Mouse (Mus musculus): Measurements from ENCODE around the gene Ksr1. TPM values are rescaled to one million over a fixed set of nuclear protein-coding genes. Genes with fewer than 3 reads are reported as not detected.

Gene Ksr1
- polyA plus RNA-seq, 1 experiment from 2014 or later, result 3.3 TPM

GRCm38 (mm10) chr11:79110446-79110845 lies 35.8 kb downstream of the Ksr1 start:
- ATAC-seq (replicated peaks; ENCODE audit: extremely low read depth, insufficient read depth, low FRiP score), result no peak
- 65% methylated on average over 4 of the region's 4 CpGs for WGBS
- no peak overlapping the region for H3K9ac ChIP-seq (ENCODE audit: low read length)

DNA sequence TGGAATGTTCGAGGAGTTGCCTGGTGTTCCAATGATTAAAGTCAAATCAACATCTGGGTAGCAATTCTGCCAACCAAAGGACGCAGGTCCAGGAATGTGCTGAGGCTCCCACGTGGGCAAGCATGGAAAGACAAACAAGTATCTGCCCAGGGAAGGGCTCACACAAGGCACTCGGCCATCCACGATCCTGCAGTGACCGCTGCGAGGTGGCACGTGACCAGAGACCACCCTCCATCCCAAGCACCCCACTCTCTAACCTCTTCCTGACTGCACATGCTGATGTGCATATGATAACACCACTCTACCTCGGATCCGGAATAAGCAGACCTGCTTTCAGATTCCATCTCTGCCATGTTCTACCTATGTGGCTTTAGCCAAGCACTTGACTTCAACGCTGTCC lies 38.3 kb downstream of the Ksr1 start:
- H3K4me3 ChIP-seq (ENCODE audit: low read length), result no peak overlapping the region
- no peak for ATAC-seq (replicated peaks; ENCODE audit: extremely low read depth, insufficient read depth, low FRiP score)
- H3K27ac ChIP-seq (ENCODE audit: low read length), result no peak overlapping the region
- H3K4me1 ChIP-seq (ENCODE audit: control insufficient read depth, insufficient read depth, low read length), result peaks cover 35% of the 10 kb centered on the region
- H3K36me3 ChIP-seq (ENCODE audit: control insufficient read depth, insufficient read depth), result no peaks in the 10 kb centered on the region
- no peaks in the 10 kb centered on the region for H3K27me3 ChIP-seq (ENCODE audit: control insufficient read depth, insufficient read depth, low read length)
- H3K9ac ChIP-seq (ENCODE audit: low read length), result no peak overlapping the region
- no peaks in the 10 kb centered on the region for H3K9me3 ChIP-seq (replicated peaks; ENCODE audit: control insufficient read depth, low read length)
- WGBS, result 78% methylated on average over 11 of the region's 11 CpGs
- H3K4me2 ChIP-seq (ENCODE audit: low read depth, low read length), result no peak overlapping the region

More at GRCm38 (mm10) chr11:79110446-79110845, 35.8 kb downstream of the Ksr1 start:
- no peaks in the 10 kb centered on the region for H3K36me3 ChIP-seq (ENCODE audit: control insufficient read depth, insufficient read depth)
- H3K27me3 ChIP-seq (ENCODE audit: control insufficient read depth, insufficient read depth, low read length), result no peaks in the 10 kb centered on the region
- H3K4me1 ChIP-seq (ENCODE audit: control insufficient read depth, insufficient read depth, low read length), result peaks cover 30% of the 10 kb centered on the region
- H3K9me3 ChIP-seq (replicated peaks; ENCODE audit: control insufficient read depth, low read length), result no peaks in the 10 kb centered on the region
- H3K4me3 ChIP-seq (ENCODE audit: low read length), result no peak overlapping the region
- no peak overlapping the region for H3K4me2 ChIP-seq (ENCODE audit: low read depth, low read length)
- H3K27ac ChIP-seq (ENCODE audit: low read length), result peak overlapping the region; percentile 6; the same call in 1 of the 2 replicates

DNA sequence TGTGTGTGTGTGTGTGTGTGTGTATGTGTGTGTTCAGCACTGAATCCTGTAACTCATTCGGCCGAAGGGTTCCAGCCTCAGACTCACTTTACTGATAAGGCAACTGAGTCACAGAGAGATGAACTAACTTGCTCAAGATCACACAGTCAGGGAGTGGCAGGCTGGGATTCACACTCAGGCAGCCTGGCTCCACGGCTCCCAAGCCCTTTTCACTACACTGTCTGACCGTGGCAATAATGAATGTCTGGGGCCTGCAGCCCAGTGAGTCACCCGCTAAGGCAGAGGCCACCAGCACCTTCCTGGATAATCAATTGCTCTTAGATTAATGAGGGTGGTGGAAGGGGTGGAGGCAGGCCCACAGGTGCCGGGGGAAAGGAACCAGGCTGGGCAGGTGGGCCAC lies 41.2 kb downstream of the Ksr1 start:
- H3K9me3 ChIP-seq (replicated peaks; ENCODE audit: control insufficient read depth, low read length), result no peaks in the 10 kb centered on the region
- no peaks in the 10 kb centered on the region for H3K36me3 ChIP-seq (ENCODE audit: control insufficient read depth, insufficient read depth)
- H3K27me3 ChIP-seq (ENCODE audit: control insufficient read depth, insufficient read depth, low read length), result no peaks in the 10 kb centered on the region
- peaks cover 24% of the 10 kb centered on the region for H3K4me1 ChIP-seq (ENCODE audit: control insufficient read depth, insufficient read depth, low read length)
- WGBS, result 79% methylated on average over 6 of the region's 6 CpGs
- no peak overlapping the region for H3K4me3 ChIP-seq (ENCODE audit: low read length)
- H3K4me2 ChIP-seq (ENCODE audit: low read depth, low read length), result no peak overlapping the region
- no peak overlapping the region for H3K27ac ChIP-seq (ENCODE audit: low read length)
- no peak for ATAC-seq (replicated peaks; ENCODE audit: extremely low read depth, insufficient read depth, low FRiP score)
- H3K9ac ChIP-seq (ENCODE audit: low read length), result no peak overlapping the region

DNA sequence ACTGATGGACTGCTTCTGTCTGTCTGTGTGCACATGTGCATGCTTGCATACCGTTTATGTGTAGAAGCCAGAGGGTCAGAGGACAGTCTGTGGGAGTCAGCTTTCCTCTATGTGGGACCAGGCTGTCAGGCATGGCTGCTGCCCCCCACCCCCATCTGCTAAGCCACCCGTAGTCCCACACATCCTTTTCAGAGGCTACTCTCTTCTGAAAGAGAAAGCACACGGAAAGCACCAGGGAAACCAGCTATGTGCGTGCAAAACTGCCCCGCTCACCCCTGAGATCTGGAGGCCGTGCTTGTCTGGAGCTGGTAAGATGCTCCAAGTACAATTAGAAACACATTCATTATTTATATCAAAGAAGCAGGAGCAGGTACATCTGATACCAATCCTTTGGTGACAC lies 41.7 kb downstream of the Ksr1 start:
- WGBS, result 79% methylated on average over 6 of the region's 6 CpGs
- H3K4me3 ChIP-seq (ENCODE audit: low read length), result no peak overlapping the region
- H3K9ac ChIP-seq (ENCODE audit: low read length), result no peak overlapping the region
- no peaks in the 10 kb centered on the region for H3K36me3 ChIP-seq (ENCODE audit: control insufficient read depth, insufficient read depth)
- no peak overlapping the region for H3K27ac ChIP-seq (ENCODE audit: low read length)
- no peaks in the 10 kb centered on the region for H3K9me3 ChIP-seq (replicated peaks; ENCODE audit: control insufficient read depth, low read length)
- no peak overlapping the region for H3K4me2 ChIP-seq (ENCODE audit: low read depth, low read length)
- H3K27me3 ChIP-seq (ENCODE audit: control insufficient read depth, insufficient read depth, low read length), result no peaks in the 10 kb centered on the region
- H3K4me1 ChIP-seq (ENCODE audit: control insufficient read depth, insufficient read depth, low read length), result peaks cover 21% of the 10 kb centered on the region
- no peak for ATAC-seq (replicated peaks; ENCODE audit: extremely low read depth, insufficient read depth, low FRiP score)

- Histone ChIP-seq H3K36me3 (ENCODE audit: control insufficient read depth, insufficient read depth) (no peaks in the 10 kb centered on the region), H3K27ac (ENCODE audit: low read length) (no peak overlapping the region), H3K9me3 (replicated peaks; ENCODE audit: control insufficient read depth, low read length) (no peaks in the 10 kb centered on the region), H3K4me2 (ENCODE audit: low read depth, low read length) (no peak overlapping the region), H3K4me3 (ENCODE audit: low read length) (no peak overlapping the region), H3K27me3 (ENCODE audit: control insufficient read depth, insufficient read depth, low read length) (no peaks in the 10 kb centered on the region), H3K4me1 (ENCODE audit: control insufficient read depth, insufficient read depth, low read length) (peaks cover 25% of the 10 kb centered on the region), H3K9ac (ENCODE audit: low read length) (no peak overlapping the region)
- WGBS, result 89% methylated on average over 11 of the region's 11 CpGs
- no peak for ATAC-seq (replicated peaks; ENCODE audit: extremely low read depth, insufficient read depth, low FRiP score)
These were observed 42.1 kb downstream of the Ksr1 start for GRCm38 (mm10) chr11:79104096-79104495.

DNA sequence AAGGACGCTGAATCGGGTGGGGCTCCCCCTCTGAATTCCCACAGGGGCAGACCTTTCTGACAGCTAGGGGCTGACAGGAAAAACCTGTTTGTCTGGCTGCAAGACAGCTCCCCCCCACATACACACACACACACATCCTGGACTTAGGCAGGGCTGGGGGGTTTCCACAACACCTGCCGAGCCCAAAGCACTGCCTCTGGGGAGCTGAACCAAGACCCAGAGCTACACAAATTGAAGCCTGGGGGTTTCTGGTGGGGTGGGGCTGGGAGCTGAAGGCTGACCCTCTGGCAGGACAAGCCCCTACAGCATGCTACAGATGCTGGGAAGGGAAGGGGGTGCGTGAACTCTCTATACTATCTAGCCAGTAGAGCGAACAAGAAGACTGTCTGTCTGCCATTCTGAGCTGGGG lies 42.7 kb downstream of the Ksr1 start:
- no peak overlapping the region for H3K9ac ChIP-seq (ENCODE audit: low read length)
- no peaks in the 10 kb centered on the region for H3K9me3 ChIP-seq (replicated peaks; ENCODE audit: control insufficient read depth, low read length)
- H3K36me3 ChIP-seq (ENCODE audit: control insufficient read depth, insufficient read depth), result no peaks in the 10 kb centered on the region
- WGBS, result 48% methylated on average over 5 of the region's 5 CpGs
- H3K4me3 ChIP-seq (ENCODE audit: low read length), result no peak overlapping the region
- H3K27me3 ChIP-seq (ENCODE audit: control insufficient read depth, insufficient read depth, low read length), result no peaks in the 10 kb centered on the region
- peaks cover 29% of the 10 kb centered on the region for H3K4me1 ChIP-seq (ENCODE audit: control insufficient read depth, insufficient read depth, low read length)
- H3K4me2 ChIP-seq (ENCODE audit: low read depth, low read length), result no peak overlapping the region
- H3K27ac ChIP-seq (ENCODE audit: low read length), result no peak overlapping the region
- no peak for ATAC-seq (replicated peaks; ENCODE audit: extremely low read depth, insufficient read depth, low FRiP score)

DNA sequence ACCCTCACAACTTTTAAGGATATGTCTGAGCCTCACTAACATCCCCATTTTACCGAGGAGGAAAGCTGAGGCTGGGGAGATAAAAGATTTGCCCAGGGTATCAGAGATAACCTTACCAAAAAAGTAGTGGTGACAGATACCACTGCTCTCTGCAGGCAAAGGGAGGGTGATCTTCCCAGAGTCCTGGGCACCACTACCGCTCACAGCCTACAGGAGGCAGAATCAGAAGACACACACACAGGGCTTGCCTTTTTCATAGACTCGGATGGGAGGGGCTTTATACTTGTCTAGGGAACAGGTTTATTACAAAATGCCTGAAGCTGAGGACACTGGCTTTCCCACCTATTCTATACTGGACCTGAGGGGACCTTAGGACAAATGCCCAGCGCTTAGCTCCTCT lies 43.9 kb downstream of the Ksr1 start:
- no peak for ATAC-seq (replicated peaks; ENCODE audit: extremely low read depth, insufficient read depth, low FRiP score)
- Histone ChIP-seq H3K9ac (ENCODE audit: low read length) (no peak overlapping the region), H3K9me3 (replicated peaks; ENCODE audit: control insufficient read depth, low read length) (no peaks in the 10 kb centered on the region), H3K4me2 (ENCODE audit: low read depth, low read length) (no peak overlapping the region), H3K4me1 (ENCODE audit: control insufficient read depth, insufficient read depth, low read length) (peaks cover 32% of the 10 kb centered on the region), H3K27me3 (ENCODE audit: control insufficient read depth, insufficient read depth, low read length) (no peaks in the 10 kb centered on the region), H3K4me3 (ENCODE audit: low read length) (no peak overlapping the region), H3K27ac (ENCODE audit: low read length) (no peak overlapping the region), H3K36me3 (ENCODE audit: control insufficient read depth, insufficient read depth) (no peaks in the 10 kb centered on the region)
- 70% methylated on average over 4 of the region's 4 CpGs for WGBS

DNA sequence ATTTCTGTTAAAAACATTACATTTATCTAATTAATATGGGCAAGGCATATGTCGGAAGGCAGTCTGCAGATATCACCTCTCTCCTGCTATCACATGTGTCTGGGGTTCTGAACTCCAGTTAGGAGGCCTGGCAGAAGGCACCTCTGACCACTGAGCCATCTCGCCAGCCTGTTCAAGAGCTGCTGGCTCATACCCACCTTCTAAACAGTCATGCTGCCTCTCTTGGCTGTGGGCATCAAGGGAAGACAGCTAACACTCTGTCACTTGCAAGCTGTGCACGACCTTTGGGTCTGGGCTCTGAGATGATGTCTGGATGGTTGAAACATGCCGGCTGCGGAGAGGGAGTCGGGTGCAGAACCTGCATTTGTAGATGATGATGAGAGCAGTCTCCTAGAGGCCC lies 44.6 kb downstream of the Ksr1 start:
- H3K4me2 ChIP-seq (ENCODE audit: low read depth, low read length), result no peak overlapping the region
- ATAC-seq (replicated peaks; ENCODE audit: extremely low read depth, insufficient read depth, low FRiP score), result no peak
- no peaks in the 10 kb centered on the region for H3K9me3 ChIP-seq (replicated peaks; ENCODE audit: control insufficient read depth, low read length)
- H3K27me3 ChIP-seq (ENCODE audit: control insufficient read depth, insufficient read depth, low read length), result no peaks in the 10 kb centered on the region
- WGBS, result 93% methylated on average over 6 of the region's 6 CpGs
- peaks cover 35% of the 10 kb centered on the region for H3K4me1 ChIP-seq (ENCODE audit: control insufficient read depth, insufficient read depth, low read length)
- no peak overlapping the region for H3K9ac ChIP-seq (ENCODE audit: low read length)
- H3K4me3 ChIP-seq (ENCODE audit: low read length), result no peak overlapping the region
- H3K27ac ChIP-seq (ENCODE audit: low read length), result no peak overlapping the region
- H3K36me3 ChIP-seq (ENCODE audit: control insufficient read depth, insufficient read depth), result no peaks in the 10 kb centered on the region

DNA sequence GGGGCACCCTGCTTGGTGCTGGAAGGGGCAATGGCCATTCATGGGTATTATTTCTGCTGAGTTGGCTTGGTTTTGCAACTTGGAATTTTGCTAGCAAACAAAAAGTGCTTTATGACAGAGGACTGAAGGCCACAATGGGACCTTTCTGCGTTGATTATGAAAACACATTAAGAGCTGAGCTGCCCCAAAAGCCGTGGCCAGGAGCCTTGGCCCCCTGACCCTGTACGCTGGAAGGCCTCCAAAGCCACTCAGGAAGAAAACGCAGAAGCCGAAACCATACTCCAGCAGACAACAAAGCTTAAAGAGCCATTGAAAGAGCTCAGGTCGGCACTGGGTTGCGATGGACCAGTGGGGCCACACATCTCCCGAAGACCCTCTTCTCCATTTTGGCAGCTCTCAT lies 47.2 kb downstream of the Ksr1 start:
- Histone ChIP-seq H3K27me3 (ENCODE audit: control insufficient read depth, insufficient read depth, low read length) (no peaks in the 10 kb centered on the region), H3K4me1 (ENCODE audit: control insufficient read depth, insufficient read depth, low read length) (peaks cover 49% of the 10 kb centered on the region), H3K4me3 (ENCODE audit: low read length) (no peak overlapping the region), H3K27ac (ENCODE audit: low read length) (no peak overlapping the region), H3K9me3 (replicated peaks; ENCODE audit: control insufficient read depth, low read length) (no peaks in the 10 kb centered on the region), H3K36me3 (ENCODE audit: control insufficient read depth, insufficient read depth) (no peaks in the 10 kb centered on the region), H3K4me2 (ENCODE audit: low read depth, low read length) (no peak overlapping the region), H3K9ac (ENCODE audit: low read length) (no peak overlapping the region)
- 60% methylated on average over 8 of the region's 8 CpGs for WGBS
- no peak for ATAC-seq (replicated peaks; ENCODE audit: extremely low read depth, insufficient read depth, low FRiP score)

DNA sequence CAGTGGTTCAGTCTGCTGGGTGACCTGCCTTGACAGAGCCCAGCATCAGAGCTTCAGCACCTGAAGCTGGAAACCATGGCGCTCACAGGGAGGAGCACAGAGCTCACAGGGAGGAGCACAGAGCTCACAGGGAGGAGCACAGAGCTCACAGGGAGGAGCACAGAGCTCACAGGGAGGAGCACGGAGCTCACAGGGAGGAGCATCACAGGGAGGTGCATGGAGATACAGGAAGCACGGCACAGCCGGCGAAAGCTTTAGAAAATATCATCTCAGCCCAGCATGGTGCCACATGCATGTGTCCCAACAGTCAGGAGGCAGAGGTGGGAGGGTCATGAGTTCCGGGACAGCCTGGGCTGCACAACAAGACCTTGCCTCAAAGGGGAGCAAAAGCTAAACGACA lies 48.5 kb downstream of the Ksr1 start:
- 77% methylated on average over 7 of the region's 7 CpGs for WGBS
- Histone ChIP-seq H3K27ac (ENCODE audit: low read length) (no peak overlapping the region), H3K9ac (ENCODE audit: low read length) (no peak overlapping the region), H3K36me3 (ENCODE audit: control insufficient read depth, insufficient read depth) (no peaks in the 10 kb centered on the region), H3K9me3 (replicated peaks; ENCODE audit: control insufficient read depth, low read length) (no peaks in the 10 kb centered on the region), H3K4me3 (ENCODE audit: low read length) (no peak overlapping the region), H3K4me1 (ENCODE audit: control insufficient read depth, insufficient read depth, low read length) (peaks cover 52% of the 10 kb centered on the region), H3K4me2 (ENCODE audit: low read depth, low read length) (no peak overlapping the region), H3K27me3 (ENCODE audit: control insufficient read depth, insufficient read depth, low read length) (no peaks in the 10 kb centered on the region)
- no peak for ATAC-seq (replicated peaks; ENCODE audit: extremely low read depth, insufficient read depth, low FRiP score)

All from heart, embryonic 16.5 days (tissue).